Mouse (Mus musculus): ENCODE results near the gene AC140267.1.

AC140267.1 gene

GRCm38 (mm10) chr15:80263610-80264575, 28.3 kb downstream of the AC140267.1 start, which contains the start of gene Rps19bp1:
Gene Rps19bp1, minus strand, starts transcription at chr15:80264315.
- DNase-seq (ENCODE audit: low spot score in 2 of 2): peak; percentile 93

GRCm38 (mm10) chr15:80266281-80266680, 30.6 kb downstream of the AC140267.1 start:
- peak; percentile 87 to 91 for DNase-seq (ENCODE audit: low spot score in 2 of 2)

GRCm38 (mm10) chr15:80271858-80272396, 36.3 kb downstream of the AC140267.1 start:
- DNase-seq (ENCODE audit: low spot score in 2 of 2): peak; percentile 62 to 66

- DNase-seq (ENCODE audit: low spot score in 2 of 2): no peak
Observed at GRCm38 (mm10) chr15:80277107-80277506, 41.5 kb downstream of the AC140267.1 start.

GRCm38 (mm10) chr15:80277625-80278024, 42.0 kb downstream of the AC140267.1 start:
- no peak for DNase-seq (ENCODE audit: low spot score in 2 of 2)

GRCm38 (mm10) chr15:80278121-80278759, 42.6 kb downstream of the AC140267.1 start:
- DNase-seq (ENCODE audit: low spot score in 2 of 2): peak; percentile 82 to 90

GRCm38 (mm10) chr15:80279053-80279452, 43.4 kb downstream of the AC140267.1 start:
- DNase-seq (ENCODE audit: low spot score in 2 of 2): no peak

GRCm38 (mm10) chr15:80280646-80281045, 45.0 kb downstream of the AC140267.1 start:
- DNase-seq (ENCODE audit: low spot score in 2 of 2): peak in 1 of 2 experiments; percentile 62
